Mouse (Mus musculus): ENCODE measurements around the gene Zfp74. TPM values are rescaled to one million over a fixed set of nuclear protein-coding genes. Genes with fewer than 3 reads are reported as not detected.

Gene Zfp74
- 1.4 TPM in 2 replicates for polyA plus RNA-seq (2012; rRNA removed)

GRCm38 (mm10) chr7:29953513-29954401, at the start of gene Zfp74:
Gene Zfp74, minus strand, starts transcription at chr7:29954089.

GRCm38 (mm10) chr7:29983690-29984380, 29.9 kb upstream of the Zfp74 start, which contains the start of gene Zfp568:
Gene Zfp568, plus strand, starts transcription at chr7:29983955.

GRCm38 (mm10) chr7:29908130-29908950, 45.5 kb downstream of the Zfp74 start, which contains the start of gene Zfp383:
Gene Zfp383, plus strand, starts transcription at chr7:29908223.

DNA sequence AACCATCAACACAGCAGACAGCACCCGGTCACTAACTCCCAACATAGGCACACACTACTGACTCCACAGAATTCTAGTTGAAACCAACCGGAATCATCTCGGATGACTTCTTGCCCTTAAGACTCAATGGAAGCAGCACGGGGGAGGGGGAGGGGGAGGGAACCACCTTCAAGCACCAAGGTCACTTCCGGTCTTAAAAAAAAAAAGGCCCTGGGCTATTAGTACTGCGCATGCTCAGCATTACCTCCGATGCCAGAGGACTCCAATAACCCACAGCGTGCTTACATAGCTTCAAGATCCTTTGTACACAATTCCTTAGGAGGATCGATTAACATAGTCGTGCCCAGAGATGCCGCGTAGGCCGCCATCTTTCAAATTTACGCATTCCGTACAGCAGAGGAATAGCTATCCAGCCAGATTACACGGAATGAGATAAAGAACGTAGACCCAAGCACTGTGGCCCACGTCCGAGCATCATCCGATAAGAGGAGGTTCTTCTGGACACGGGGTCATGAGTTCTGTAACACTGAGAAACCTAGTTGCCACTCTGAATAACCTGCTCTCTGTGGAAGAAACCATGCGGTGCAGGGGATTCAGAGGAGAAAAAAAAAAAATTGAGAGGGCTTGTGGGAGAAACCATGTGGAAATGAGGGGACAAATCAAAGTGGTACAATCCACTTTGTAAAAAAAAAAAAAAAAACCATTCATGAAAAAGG, 47.8 kb downstream of the Zfp74 start, which contains the start of gene Zfp27:
Gene Zfp27 (minus strand): TSS at position 607 of the 716 bp plus-strand sequence.

Other genes starting within 250 kb of the Zfp74 start
- not detected in 2 replicates for gene Catsperg2, start 227.1 kb downstream of the Zfp74 start, polyA plus RNA-seq (2012; rRNA removed)
- gene Zfp84, start 185.5 kb downstream of the Zfp74 start, polyA plus RNA-seq (2012; rRNA removed), result 2.9 and 3.4 TPM in 2 replicates
- gene Zfp30, start 170.1 kb downstream of the Zfp74 start, polyA plus RNA-seq (2012; rRNA removed), result 0.92 and 0.93 TPM in 2 replicates
- gene Zfp790, start 138.0 kb downstream of the Zfp74 start, polyA plus RNA-seq (2012; rRNA removed), result 1.7 and 1.8 TPM in 2 replicates
- 0.28 and 0.31 TPM in 2 replicates for gene Zfp940, start 100.4 kb downstream of the Zfp74 start, polyA plus RNA-seq (2012; rRNA removed)
- 0.95 and 1.1 TPM in 2 replicates for gene Zfp420, start 94.1 kb downstream of the Zfp74 start, polyA plus RNA-seq (2012; rRNA removed)
- gene Zfp27, start 47.5 kb downstream of the Zfp74 start, polyA plus RNA-seq (2012; rRNA removed), result 1.7 and 1.8 TPM in 2 replicates
- gene Zfp383, start 45.9 kb downstream of the Zfp74 start, polyA plus RNA-seq (2012; rRNA removed), result 0.83 and 0.95 TPM in 2 replicates
- gene Zfp568, start 29.9 kb upstream of the Zfp74 start, polyA plus RNA-seq (2012; rRNA removed), result 6.4 and 7.6 TPM in 2 replicates
- gene Zfp14, start 97.3 kb upstream of the Zfp74 start, polyA plus RNA-seq (2012; rRNA removed), result 0.67 and 0.68 TPM in 2 replicates
- 0.34 and 0.35 TPM in 2 replicates for gene Zfp82, start 118.8 kb upstream of the Zfp74 start, polyA plus RNA-seq (2012; rRNA removed)
- 0.04 and 0.05 TPM in 2 replicates for gene Gm26920, start 136.3 kb upstream of the Zfp74 start, polyA plus RNA-seq (2012; rRNA removed)
- 0.59 and 0.87 TPM in 2 replicates for gene Zfp566, start 136.4 kb upstream of the Zfp74 start, polyA plus RNA-seq (2012; rRNA removed)
- gene Zfp260, start 140.7 kb upstream of the Zfp74 start, polyA plus RNA-seq (2012; rRNA removed), result 7.9 and 8.2 TPM in 2 replicates
- gene Zfp382, start 167.9 kb upstream of the Zfp74 start, polyA plus RNA-seq (2012; rRNA removed), result 0.58 and 0.79 TPM in 2 replicates
- 19.5 and 20.2 TPM in 2 replicates for gene Zfp146, start 215.7 kb upstream of the Zfp74 start, polyA plus RNA-seq (2012; rRNA removed)
- 8.5 and 12.2 TPM in 2 replicates for gene Cox7a1, start 230.1 kb upstream of the Zfp74 start, polyA plus RNA-seq (2012; rRNA removed)
- gene Capns1, start 244.7 kb upstream of the Zfp74 start, polyA plus RNA-seq (2012; rRNA removed), result 118 and 128 TPM in 2 replicates